Mouse (Mus musculus) embryonic fibroblast, embryonic 13.5 days (primary cell): ENCODE data around the gene Tmcc2.

Experiments
- CTCF ChIP-seq: IDR thresholded peaks from 2 replicates; pipeline ENCODE4 v1.5.1; 2011; ENCODE audit warnings: mild to moderate bottlenecking, control low read depth, low read length, moderate library complexity, borderline replicate concordance; ENCODE audit not compliant: insufficient read depth
- POLR2A ChIP-seq: IDR thresholded peaks from 2 replicates; pipeline ENCODE4 v1.6.1; 2011; ENCODE audit warnings: low read depth, mild to moderate bottlenecking, control low read depth, low read length, moderate library complexity

DNA sequence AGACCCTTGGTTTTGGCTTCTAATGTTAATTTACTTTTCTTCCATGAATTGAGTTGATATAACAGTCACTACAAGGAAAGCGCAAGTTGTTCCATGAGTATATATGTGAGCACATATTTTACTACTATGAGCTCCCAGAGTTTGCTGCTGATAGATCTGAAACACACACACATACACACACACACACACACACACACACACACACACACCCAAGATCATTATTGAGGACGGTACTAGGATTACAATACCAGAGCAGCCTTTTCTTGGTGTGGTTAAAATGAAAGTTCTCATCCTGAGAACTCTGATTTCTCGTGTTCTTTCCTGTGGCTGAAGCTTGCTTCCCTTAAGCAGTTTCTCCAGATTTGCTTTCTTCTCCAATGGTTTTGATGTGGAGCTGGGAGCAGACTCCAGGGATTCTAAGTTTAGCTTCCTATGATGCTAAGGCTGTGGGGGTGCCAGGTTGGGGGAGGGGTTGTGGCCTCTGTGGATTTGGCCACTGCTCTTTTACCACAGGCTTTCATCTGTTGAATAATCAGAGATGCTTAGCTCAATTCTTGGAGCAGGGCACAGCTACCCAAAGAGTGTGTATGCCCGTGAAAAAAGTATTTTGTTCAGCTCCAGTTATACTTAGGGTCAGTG, 45.4 kb upstream of the Tmcc2 start:
- TF ChIP-seq CTCF, result no peak
- no peak for TF ChIP-seq POLR2A
